Mouse (Mus musculus) 3134 (cell line): ENCODE data around the gene Tpk1.

ENCODE experiments used
- DNase-seq: peaks from one replicate; pipeline ENCODE4 v3.0.0-alpha.2; 2011; ENCODE audit warnings: low spot score; ENCODE audit not compliant: insufficient read length; ENCODE audit errors: extremely low read depth

Gene Tpk1

DNA sequence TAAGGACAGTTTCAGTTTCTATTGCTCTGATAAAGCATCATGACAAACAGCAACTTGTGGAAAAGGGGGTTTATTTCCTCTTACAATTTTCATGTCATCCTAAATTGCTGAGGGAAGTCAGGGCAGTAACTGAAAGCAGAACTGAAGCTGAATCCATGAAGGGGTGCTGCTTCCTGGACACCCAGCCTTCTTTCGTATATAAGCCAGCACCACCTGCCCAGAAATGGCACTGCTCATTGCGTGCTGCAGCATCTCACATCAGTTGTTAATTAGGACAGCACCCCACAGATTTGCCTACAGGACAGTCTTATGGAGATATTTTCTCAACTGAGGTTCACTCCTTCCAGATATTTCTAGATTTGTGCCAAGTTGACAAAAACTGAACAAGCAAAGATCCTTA is 216.6 kb downstream of the Tpk1 start:
- DNase-seq, result no peak

DNA sequence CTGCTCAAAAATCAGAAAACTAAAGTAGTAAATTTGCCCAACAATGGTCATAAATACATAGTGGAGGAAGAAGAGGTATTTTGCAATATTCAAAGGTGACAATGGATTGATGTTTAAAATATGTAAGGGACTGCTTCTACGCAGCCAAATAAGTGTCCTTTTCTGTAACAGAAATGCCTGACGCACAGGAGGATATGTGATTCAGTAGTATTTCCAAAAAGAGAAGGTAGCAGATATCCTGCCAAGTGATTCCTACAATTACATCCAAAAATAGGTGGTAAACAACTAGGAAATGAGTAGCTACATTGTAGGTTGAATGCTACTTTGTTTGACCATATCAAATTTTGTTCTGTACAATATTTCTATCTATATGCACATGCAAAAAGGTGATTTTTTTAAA is 220.2 kb downstream of the Tpk1 start:
- DNase-seq, result no peak

DNA sequence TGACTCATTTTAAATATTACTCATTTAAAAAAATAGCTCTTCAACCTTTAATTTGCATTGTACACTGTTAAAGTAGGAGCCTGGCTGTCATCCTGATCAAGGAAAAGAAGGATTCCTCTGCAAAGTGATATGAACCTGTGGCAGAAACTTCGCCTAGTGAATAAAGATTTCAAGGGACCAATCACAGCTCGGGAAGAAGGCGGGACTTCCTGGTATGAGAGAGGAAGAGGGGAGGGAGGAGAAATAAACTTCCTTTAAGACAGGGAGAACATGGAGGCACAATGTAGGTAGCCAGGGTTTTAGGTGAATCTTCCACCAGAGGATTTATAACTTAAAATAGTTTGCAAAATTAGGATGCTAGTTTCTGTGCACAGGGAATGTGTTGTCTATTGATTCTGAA is 223.9 kb downstream of the Tpk1 start:
- peak; percentile 11 for DNase-seq

DNA sequence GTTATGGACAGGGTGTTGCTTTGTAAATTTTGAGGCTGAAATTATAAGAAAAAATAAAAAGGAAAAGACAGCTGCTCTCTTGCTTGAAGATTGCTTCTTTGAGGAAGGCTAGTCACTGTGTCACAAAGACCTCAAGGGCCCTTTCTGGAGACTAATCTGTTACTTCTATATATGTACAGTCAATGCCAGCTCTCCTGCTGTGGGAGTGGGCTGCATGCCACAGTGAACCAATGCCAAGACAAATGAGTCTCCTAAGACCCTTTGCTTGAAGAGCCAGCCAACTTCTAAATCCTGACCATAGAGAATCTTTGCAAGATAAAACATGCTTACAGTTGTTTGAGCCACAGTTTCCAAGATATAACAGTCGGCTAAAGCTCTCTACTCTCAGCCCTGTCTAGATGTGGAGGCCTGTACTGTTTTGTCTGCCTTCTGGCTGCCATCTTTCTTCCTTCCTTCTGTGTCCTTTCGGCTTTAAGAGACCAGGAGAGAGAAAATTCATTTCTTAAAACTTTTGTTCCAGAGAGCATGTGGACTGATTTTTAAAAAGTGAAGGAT is 230.0 kb downstream of the Tpk1 start:
- DNase-seq, result no peak

DNA sequence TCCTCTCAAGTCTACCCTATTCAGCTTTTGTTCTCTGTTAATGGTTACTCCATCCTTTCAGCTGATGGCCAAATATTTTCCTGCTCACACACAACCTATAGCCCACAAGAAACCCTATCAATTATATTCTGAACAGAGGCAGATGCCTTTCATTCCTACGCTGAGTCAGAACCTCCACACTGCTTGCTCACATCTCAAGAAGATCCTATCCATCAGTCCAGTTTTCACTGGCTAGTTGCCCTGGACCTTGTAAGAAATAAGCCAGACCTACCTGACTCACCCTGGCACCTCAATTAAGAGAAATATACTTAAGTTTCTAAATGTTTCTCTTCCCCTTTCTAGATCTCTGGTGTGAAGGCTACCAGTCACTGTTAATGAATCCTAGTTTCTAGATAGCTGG is 231.7 kb downstream of the Tpk1 start:
- no peak for DNase-seq

DNA sequence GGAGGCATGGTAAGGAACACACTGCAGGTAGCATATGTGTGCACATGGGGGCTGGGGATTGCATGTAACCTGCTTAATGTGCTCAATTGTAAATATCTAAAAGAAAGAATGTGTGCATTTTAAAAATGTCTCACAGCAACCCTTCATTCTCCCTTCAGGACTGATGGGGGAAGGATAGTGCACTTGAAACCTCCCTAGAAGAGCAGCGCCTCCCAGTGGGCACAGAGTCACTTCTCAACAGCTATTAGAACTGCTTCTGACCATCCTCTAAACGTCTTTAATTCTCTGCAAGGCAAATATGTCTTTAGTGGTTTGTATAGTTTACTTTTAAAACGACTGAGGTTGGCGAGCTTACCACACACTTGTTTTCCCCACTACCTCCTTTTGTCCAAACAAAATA is 241.1 kb downstream of the Tpk1 start:
- no peak for DNase-seq

DNA sequence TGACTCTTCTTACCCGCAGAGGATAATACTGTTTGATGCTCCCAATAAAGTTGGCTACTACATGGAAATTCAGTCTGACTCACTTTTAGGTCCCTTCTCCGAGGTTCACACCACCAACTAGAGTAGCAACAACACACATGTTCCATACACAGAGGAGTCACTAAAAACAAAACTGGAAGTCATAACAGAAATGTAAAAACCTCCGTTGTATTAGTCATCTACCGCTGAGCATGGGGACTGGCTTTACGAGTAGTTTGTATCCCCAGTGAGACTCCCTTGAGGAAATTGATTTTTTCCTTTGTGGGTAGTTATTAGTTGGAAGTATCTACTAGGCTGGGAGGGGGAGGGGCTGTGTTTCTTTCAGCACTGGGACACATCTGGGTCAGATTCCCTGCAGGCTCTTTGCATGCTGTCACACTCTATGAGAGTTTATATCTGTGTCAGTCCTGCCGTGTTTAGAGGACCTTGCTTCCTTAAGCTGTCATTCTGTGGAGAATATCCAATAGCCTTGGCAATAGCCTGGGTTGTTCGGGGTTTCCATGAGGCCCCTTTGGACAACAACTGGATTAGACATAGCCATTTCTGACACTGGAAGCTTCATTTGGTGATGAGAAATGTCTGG is 245.6 kb downstream of the Tpk1 start:
- DNase-seq, result no peak

DNA sequence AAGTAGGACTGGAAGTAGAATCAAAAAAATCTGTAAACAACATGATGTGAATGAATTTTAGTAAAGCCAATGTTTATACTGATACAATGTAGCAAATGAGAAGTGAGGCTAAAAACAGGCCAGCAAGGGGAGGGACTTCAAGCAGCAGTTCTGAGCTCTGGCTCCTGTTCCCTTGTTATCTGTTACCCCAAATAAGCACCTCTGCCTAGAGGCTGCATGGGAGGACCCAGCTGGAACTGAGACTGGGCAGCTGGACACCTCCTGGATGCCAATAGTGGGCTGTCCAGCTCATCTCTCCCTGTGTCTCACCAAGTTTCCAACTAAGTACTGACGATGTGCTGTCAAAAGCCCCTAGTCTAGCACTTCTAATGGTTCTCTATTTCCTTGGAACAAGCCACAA is 257.1 kb downstream of the Tpk1 start:
- DNase-seq, result no peak

DNA sequence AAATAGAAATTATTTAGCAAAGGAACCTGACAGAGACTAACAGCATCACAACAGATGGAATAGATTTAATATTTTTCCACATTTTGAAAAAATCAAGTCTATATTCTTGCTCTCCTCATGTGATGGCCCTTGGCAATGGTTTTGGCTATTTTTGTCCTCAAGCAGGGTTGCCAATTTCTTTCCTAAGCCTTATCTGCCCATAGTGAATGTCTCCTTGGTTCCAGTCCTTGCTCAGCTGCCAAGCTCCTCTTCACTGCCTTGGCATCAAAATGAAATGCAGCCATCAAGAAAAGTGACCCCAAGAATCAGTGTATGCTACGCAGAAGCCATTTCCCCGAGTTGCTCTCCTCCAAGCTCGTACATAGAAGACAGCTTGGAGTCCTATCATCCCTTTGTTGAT is 263.0 kb downstream of the Tpk1 start:
- no peak for DNase-seq

DNA sequence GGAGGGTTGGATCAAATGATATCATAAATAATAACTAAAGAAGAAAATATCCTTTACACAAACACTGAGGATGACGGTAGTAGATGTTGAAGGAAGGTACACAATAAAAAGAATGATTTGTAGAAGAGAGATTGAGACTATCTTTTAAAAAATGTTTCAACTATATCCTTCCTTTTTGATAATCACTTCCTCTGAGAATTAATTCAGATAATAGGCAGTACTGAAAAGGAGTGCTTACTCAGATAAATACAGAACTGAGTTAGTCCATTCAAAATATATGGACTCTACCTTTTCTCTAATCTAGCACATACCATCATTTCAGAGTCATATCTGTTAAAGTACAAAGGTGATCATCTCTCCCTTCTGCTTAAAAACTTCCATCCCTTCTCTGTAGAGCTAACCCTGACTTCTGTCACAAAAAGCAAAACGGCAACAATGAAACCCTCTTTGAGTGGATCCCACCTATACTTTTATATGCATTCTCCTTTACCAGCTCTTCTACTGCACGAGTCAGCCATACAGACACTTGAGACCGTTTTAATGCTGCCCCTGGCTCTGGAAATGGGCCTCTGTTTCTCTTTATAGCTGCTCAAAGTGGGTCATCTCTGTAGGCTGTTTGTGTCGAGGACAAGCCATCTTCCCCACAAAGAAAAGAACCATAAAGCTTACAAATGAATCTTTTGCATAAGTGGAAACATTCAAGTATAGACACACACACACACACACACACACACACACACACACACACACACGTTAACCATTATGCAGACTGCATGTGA is 263.7 kb downstream of the Tpk1 start:
- no peak for DNase-seq

DNA sequence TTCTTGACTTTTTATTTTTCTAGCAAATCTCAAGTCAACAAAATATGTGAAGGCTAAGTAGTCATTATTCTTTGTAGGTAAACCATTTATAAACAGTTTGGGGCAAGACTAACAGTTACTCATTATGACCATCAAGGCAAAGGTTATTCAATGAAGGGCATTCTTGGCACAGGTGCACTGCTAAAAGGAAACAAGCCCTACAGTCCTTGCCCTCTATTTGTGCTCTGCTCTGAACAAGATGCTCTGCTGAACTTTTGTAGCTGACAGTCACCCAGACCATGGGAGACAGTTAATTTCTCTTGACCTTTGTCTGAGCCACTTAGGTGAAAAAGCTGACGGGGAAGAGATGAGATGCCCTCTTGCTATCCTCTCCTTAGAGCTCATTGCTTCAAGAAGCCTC is 269.7 kb downstream of the Tpk1 start:
- DNase-seq, result no peak

DNA sequence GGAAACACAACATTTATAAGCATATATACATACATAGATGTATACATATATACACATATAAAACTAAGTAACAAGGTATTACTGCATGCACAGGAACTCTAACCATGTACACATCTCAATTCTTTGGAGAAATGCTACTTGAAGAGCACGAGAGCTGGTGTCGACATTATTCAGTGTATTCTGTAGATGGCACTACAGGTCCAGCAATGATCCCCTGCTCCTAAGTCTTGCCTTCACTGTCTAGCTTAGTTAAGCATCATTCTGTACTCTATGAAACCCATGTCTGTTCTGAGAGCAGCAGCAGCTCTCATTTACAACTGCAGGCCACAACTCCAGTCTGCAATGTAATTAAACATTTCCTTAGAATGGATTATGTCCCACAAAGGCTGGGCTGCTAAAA is 270.5 kb downstream of the Tpk1 start:
- DNase-seq, result no peak

DNA sequence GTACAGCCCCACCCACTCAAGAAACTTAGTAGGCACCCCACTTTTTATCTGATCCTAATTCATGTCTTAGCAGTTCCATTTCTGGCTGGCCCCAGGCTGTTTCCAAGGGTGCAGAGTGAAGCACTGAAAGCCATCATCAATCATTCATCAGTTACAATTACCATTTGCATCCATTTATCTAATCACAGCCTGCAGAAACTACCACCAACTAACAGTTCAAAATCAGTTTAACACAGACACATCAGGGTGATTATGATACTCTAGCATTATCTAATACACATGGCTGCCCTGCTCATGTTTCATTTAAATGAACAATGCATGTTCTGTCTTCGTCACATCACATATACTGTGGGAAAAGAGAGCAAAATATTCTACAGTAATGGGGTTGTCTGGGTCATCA is 274.7 kb downstream of the Tpk1 start:
- DNase-seq, result no peak

DNA sequence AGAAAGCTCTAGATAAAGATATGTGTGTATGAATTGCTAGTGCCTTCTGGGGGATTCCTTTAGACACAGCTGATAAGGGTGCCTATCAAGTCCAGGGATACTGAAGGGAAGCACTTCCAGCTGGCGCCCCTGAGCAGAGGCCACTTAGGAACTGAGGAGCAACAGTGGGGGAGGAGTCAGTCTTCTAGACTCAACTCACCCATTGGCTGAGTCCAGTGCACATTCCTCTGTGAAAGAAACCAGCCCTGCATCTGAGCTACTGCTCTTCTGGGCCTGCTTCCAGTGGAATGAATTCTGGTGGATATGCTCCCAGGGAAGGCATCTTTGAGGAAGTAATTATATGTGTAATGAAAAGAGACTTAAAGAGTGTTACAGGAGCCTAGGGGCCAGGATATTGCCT is 278.8 kb downstream of the Tpk1 start:
- DNase-seq, result no peak

DNA sequence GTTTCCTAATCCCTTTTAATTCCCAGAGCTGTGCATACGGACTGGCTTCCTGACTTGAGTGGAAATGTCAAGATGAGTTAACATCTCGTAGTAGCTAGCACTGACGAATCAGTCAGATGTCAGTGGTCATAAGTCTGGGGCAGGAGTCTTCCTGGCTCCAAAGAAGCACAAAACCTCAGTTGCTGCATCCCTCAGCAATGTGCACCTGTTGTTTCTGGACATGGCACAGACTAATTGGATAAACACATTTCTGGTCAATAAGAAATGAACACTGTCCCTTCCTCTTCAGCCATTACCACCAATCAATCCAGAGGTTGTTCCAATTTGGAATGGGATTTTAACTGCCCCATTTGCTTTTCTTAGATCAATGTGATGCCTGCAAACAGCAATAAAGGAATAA is 281.2 kb downstream of the Tpk1 start:
- DNase-seq, result no peak

DNA sequence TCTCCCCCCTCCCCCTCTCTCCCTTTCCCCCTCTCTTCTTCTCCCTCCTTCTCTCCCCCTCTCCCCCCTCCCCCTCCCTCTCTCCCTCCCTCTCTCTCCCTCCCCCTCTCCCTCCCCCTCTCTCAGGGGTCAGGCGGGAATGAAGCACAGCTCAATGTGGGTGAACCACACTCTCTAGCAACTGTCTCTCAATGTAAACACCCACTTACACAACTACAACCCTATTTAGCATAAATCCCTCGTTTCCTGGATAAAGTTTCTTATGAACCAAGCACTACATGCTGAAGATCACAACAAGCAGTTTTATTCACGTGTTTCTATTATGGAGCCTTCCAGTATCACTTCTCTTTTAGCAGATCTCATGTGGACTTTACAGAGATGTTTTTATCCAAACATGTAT is 281.8 kb downstream of the Tpk1 start:
- DNase-seq, result no peak

DNA sequence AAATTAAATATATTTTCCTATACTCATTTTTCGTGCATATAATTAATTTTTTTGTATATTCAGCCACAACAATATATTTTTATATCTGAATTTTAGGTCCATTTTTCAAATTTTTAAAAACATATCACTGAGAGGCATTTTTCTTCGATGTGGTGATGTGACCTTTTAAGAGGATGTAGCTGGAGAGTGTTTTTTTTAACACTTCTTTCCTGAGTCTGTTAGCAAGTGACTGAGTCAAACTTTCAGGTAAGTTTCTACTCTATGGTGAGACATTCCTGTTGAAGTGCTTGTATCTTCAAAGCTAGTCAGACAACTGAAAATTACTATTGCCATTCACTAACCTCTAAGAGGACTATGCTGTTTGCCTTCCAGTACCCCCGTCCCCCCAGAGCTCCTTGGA is 283.3 kb downstream of the Tpk1 start:
- peak; percentile 10 for DNase-seq

DNA sequence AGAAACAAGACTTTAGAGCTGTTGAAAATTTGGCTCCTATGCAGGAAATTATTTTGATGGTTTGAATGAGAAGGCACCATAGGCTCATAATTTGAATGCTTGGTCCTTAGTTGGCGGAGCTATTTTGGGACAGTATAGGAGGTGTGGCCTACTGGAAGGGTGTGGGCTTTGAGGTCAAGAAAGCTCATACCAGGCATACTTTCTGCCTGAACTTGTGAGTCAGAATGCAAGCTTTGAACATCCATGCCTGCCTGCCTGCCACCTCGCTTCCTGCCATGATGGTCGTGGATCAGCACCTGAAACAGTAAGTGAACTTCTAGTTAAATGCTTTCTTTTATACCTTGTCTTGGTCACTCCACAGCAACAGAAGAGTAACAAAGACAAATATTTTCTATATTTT is 283.8 kb downstream of the Tpk1 start:
- peak; percentile 68 for DNase-seq

DNA sequence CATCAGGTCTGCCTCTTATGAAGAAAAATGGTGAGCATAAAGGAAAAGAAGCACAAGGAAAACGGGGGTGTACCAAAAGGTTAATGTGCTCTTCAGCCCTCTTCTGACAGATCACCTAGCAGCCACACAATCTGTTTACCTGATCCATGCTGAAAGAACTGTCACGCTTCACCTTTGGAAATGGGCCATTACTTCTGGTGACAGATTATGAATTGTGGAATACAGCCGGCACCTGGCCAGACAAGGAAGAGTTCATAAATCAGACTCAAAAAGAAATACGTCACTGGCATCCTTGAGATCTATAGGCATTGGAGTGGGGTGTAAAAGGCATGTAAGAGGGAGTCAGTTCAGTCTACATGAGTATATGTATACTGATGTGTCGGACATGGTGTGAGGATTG is 292.9 kb downstream of the Tpk1 start:
- no peak for DNase-seq

DNA sequence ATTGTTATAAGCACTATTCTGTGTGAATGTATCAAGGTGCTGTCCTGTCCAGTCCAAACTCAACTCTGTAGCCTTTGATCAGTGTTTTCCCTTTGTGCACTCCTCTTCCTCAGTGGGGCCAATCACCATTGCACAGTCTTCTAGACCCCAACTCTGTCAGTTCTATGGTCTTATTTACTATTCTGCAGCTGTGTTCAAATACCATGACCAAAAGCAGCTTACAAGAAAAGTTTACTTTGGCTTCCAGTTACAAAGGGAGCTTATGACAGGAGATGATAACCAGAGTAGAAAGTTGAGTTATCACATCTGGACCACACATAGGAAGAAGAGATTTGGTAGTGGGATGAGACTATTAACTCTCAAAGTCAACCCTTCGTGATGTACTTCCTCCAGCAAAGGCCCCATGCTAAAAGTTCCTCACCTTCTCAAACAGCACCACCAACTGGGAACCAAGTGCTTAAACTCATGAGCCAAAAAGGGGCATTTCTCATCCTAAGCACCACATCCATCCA is 298.6 kb downstream of the Tpk1 start:
- no peak for DNase-seq

DNA sequence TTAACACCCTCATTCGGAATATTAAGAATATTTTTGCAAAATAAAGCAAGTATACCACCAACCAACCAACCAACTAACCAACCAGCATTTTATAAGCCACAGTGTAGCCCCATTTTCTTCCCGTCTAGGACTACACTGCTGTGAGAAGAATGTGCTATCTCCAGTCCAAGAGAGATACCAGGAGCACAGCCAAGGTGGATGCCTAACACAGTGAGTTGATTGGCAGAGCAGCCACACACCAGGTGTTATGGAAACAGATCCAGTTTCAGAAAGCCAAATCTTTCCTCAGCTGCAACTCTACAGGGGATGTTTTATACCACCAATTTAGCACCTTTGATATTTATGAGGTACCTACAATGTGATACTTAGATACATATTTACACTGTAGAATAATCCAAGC is 299.1 kb downstream of the Tpk1 start:
- DNase-seq, result no peak

DNA sequence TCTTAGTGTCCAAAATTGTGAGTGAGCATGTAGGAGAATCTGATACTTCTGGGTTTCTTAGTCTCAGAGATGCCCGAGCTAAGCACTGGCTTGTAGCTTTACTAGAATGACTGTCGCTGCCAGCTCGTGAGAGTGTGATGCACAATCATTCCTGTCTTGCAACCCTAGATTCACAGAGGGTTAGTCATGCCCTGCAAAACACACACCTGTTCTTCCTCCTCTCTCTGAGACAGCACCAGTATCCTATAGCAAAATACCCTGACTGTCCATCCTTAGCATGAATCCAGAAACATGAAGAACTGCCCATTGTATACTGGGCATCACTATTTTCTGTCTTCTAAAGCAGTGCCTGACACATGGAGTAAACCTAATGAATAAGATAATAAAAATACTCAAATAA is 302.2 kb downstream of the Tpk1 start:
- no peak for DNase-seq
